Mouse (Mus musculus) embryonic fibroblast, embryonic 13.5 days (primary cell): ENCODE data around the gene Cnn1.

Experiments
- CTCF ChIP-seq: IDR thresholded peaks from 2 replicates; pipeline ENCODE4 v1.5.1; 2011; ENCODE audit warnings: mild to moderate bottlenecking, control low read depth, low read length, moderate library complexity, borderline replicate concordance; ENCODE audit not compliant: insufficient read depth
- POLR2A ChIP-seq: IDR thresholded peaks from 2 replicates; pipeline ENCODE4 v1.6.1; 2011; ENCODE audit warnings: low read depth, mild to moderate bottlenecking, control low read depth, low read length, moderate library complexity

DNA sequence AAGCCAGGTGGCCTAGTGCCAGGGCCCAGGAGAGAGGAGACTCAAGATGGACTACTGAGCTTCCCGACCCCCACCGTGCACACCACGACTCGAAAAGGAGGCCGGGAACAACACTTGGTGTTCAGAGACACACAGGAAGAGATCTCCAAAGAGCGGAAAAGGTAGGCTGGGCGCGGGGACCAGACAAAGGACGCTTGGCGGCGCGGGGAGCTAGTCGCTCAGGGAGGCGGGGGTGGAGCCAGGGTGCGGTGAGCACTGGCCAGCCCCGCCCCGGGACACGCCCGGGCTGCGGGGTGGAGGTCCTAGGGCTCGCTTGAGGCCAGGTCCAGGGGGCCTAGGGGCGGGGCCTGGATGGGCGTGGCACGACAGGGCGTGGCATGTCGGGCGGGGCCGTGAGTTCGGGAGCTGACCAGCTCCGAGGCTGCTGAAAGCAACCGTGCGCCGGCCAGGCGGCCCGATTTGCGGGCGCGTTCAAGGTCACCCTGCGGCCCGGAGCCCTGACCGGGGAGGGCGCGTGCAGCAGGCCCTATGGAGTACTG is 48.6 kb upstream of the Cnn1 start:
- no peak for TF ChIP-seq POLR2A
- no peak for TF ChIP-seq CTCF
